ENCODE assay signal across 8 mouse cellular contexts in the genomic region with DNA sequence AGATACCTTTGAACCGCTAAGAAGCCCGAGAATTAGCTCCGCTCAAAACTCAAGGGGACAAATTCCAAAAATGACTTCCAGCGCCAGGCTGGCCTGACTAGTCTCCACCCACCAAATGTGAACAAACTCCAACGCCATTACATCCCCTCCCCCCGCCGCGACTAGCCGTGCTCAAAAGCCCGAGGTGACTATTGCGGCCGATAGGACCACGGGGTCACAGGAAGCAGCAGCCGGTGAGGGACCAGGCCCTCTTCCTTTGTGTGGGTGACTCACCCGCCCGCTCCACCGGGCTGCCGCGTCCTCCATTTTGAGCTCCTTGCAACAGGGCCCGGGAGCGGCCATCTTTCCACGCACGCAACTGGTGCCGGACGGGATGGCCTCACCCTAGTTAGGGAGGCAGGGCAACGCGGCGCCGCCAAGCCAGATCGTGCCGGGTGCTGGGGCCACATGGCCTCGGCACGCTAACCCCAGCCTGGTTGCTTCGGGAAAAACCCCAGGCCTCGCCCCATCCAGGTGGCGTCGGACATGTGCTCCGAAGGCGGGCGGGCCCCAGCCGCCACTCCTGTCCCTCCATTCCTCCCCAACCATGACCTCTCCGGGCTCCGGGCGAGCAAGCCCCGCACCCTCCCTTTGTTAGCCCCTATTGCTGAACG. TPM values are rescaled to one million over a fixed set of nuclear protein-coding genes. Genes with fewer than 3 reads are reported as not detected.
A peak's percentile ranks its signal among the peaks of the same experiment; 100 is the strongest.
DNase-seq lines count a peak whose midpoint lies in the region; ATAC-seq and TF ChIP-seq lines count a peak whose summit lies in the region.

No protein-coding gene starts in this region.

- DNase-seq in CD4-positive helper T cell, adult 2 months (ENCODE audit: low read depth, low spot score), result peak; percentile 90
- DNase-seq in forebrain, embryonic 11.5 days (ENCODE audit: low spot score), result peak; percentile 88
- peak; percentile 88 to 92 for DNase-seq in kidney, postnatal 36 days
- DNase-seq in liver, postnatal 0 days, result peak; percentile 86
- peak; percentile 65 for DNase-seq in telencephalon, adult 2 months (ENCODE audit: low read depth, low spot score)

- TF ChIP-seq CTCF in liver, postnatal 0 days (IDR thresholded peaks at IDR 0.05; ENCODE audit: low read depth), result no peak

- no peaks in the 10 kb centered on the region for H3K4me1 ChIP-seq in brown adipose tissue, adult 24 weeks (ENCODE audit: control insufficient read depth, insufficient read depth, insufficient read length, low read length)
- peaks cover 4% of the 10 kb centered on the region; the same call in 1 of the 2 replicates for H3K4me1 ChIP-seq in forebrain, embryonic 11.5 days (replicated peaks; ENCODE audit: control insufficient read depth, insufficient read depth, low read length)
- peaks cover 21% of the 10 kb centered on the region for H3K4me1 ChIP-seq in heart, embryonic 16.5 days (ENCODE audit: control insufficient read depth, insufficient read depth, low read length)
- H3K4me1 ChIP-seq in liver, postnatal 0 days (ENCODE audit: insufficient read depth), result peaks cover 10% of the 10 kb centered on the region
- peaks cover 42% of the 10 kb centered on the region for H3K4me1 ChIP-seq in neural tube, embryonic 13.5 days (replicated peaks)

- no peak for TF ChIP-seq EP300 in liver, postnatal 0 days (IDR thresholded peaks at IDR 0.05; ENCODE audit: low read depth)

- peaks cover 6% of the 10 kb centered on the region; the same call in 1 of the 2 replicates for H3K36me3 ChIP-seq in forebrain, embryonic 11.5 days (ENCODE audit: control insufficient read depth, insufficient read depth, low read length)
- H3K36me3 ChIP-seq in heart, embryonic 16.5 days (ENCODE audit: control insufficient read depth, insufficient read depth), result peaks cover 27% of the 10 kb centered on the region
- peaks cover 31% of the 10 kb centered on the region for H3K36me3 ChIP-seq in liver, postnatal 0 days (replicated peaks; ENCODE audit: insufficient read depth, low read length)
- H3K36me3 ChIP-seq in neural tube, embryonic 13.5 days, result peaks cover 42% of the 10 kb centered on the region

- peak; percentile 22 for ATAC-seq in forebrain, embryonic 11.5 days (replicated peaks; ENCODE audit: low FRiP score)
- peak; percentile 9 for ATAC-seq in heart, embryonic 16.5 days (replicated peaks; ENCODE audit: extremely low read depth, insufficient read depth, low FRiP score)
- ATAC-seq in liver, postnatal 0 days, result peak; percentile 56
- peak; percentile 24 for ATAC-seq in neural tube, embryonic 13.5 days (ENCODE audit: low read depth)

- H3K27ac ChIP-seq in brown adipose tissue, adult 24 weeks (replicated peaks; ENCODE audit: low read depth, low read length), result peak overlapping the region; percentile 94
- H3K27ac ChIP-seq in forebrain, embryonic 11.5 days (ENCODE audit: low read depth, low read length), result peak overlapping the region; percentile 93
- H3K27ac ChIP-seq in heart, embryonic 16.5 days (ENCODE audit: low read length), result peak overlapping the region; percentile 100
- H3K27ac ChIP-seq in liver, postnatal 0 days (ENCODE audit: low read depth), result peak overlapping the region; percentile 99
- peak overlapping the region; percentile 97 for H3K27ac ChIP-seq in neural tube, embryonic 13.5 days (replicated peaks)

- no peaks in the 10 kb centered on the region for H3K27me3 ChIP-seq in forebrain, embryonic 11.5 days (ENCODE audit: control insufficient read depth, insufficient read depth, low read length)
- H3K27me3 ChIP-seq in heart, embryonic 16.5 days (ENCODE audit: control insufficient read depth, insufficient read depth, low read length), result no peaks in the 10 kb centered on the region
- no peaks in the 10 kb centered on the region for H3K27me3 ChIP-seq in liver, postnatal 0 days (ENCODE audit: insufficient read depth, low read length)
- H3K27me3 ChIP-seq in neural tube, embryonic 13.5 days, result no peaks in the 10 kb centered on the region

- peak overlapping the region; percentile 59 for H3K4me2 ChIP-seq in forebrain, embryonic 11.5 days (ENCODE audit: low read depth, low read length, severe bottlenecking)
- H3K4me2 ChIP-seq in heart, embryonic 16.5 days (ENCODE audit: low read depth, low read length), result peak overlapping the region; percentile 67
- peak overlapping the region; percentile 84 for H3K4me2 ChIP-seq in liver, postnatal 0 days (ENCODE audit: low read depth, low read length)
- peak overlapping the region; percentile 79 for H3K4me2 ChIP-seq in neural tube, embryonic 13.5 days

- H3K9ac ChIP-seq in forebrain, embryonic 11.5 days (ENCODE audit: low read length), result peak overlapping the region; percentile 100
- peak overlapping the region; percentile 100 for H3K9ac ChIP-seq in heart, embryonic 16.5 days (ENCODE audit: low read length)
- peak overlapping the region; percentile 99 for H3K9ac ChIP-seq in liver, postnatal 0 days (replicated peaks)
- H3K9ac ChIP-seq in neural tube, embryonic 13.5 days, result peak overlapping the region; percentile 100

- peak overlapping the region; percentile 83 for H3K4me3 ChIP-seq in brown adipose tissue, adult 24 weeks (ENCODE audit: insufficient read depth, low read depth, low read length)
- H3K4me3 ChIP-seq in forebrain, embryonic 11.5 days (ENCODE audit: low read depth, low read length), result peak overlapping the region; percentile 99
- H3K4me3 ChIP-seq in heart, embryonic 16.5 days (ENCODE audit: low read length), result peak overlapping the region; percentile 100
- peak overlapping the region; percentile 94 for H3K4me3 ChIP-seq in liver, postnatal 0 days (ENCODE audit: low read depth, low read length)
- peak overlapping the region; percentile 100 for H3K4me3 ChIP-seq in neural tube, embryonic 13.5 days

- WGBS in forebrain, embryonic 11.5 days, result 0% methylated on average over 46 of the region's 46 CpGs
- WGBS in heart, embryonic 16.5 days, result under 1% methylated on average over 46 of the region's 46 CpGs
- under 1% methylated on average over 46 of the region's 46 CpGs for WGBS in liver, postnatal 0 days (ENCODE audit: insufficient replicate concordance)
- WGBS in neural tube, embryonic 13.5 days, result under 1% methylated on average over 46 of the region's 46 CpGs

- H3K9me3 ChIP-seq in forebrain, embryonic 11.5 days (ENCODE audit: control insufficient read depth, low read length), result no peaks in the 10 kb centered on the region
- H3K9me3 ChIP-seq in heart, embryonic 16.5 days (replicated peaks; ENCODE audit: control insufficient read depth, low read length), result no peaks in the 10 kb centered on the region
- H3K9me3 ChIP-seq in liver, postnatal 0 days (ENCODE audit: low read length), result no peaks in the 10 kb centered on the region
- no peaks in the 10 kb centered on the region for H3K9me3 ChIP-seq in neural tube, embryonic 13.5 days

RNA-seq across cellular contexts. Expression of a gene that starts 8.1 kb away (rescaled TPM):
- 3,256 and 3,366 TPM in 2 replicates for polyA plus RNA-seq in brown adipose tissue, adult 24 weeks (2012; ENCODE audit: insufficient read depth, insufficient read length, missing spikeins)
- 4,522 and 4,661 TPM in 2 replicates for polyA plus RNA-seq in forebrain, embryonic 11.5 days (2014; fragmentation: Nextera tagmentation; extraction: Ambion mirVana)
- polyA plus RNA-seq in heart, embryonic 16.5 days (2015; fragmentation: Nextera tagmentation; extraction: Ambion mirVana), result 3,112 and 3,297 TPM in 2 replicates
- polyA plus RNA-seq in liver, postnatal 0 days (2015; fragmentation: Nextera tagmentation; extraction: Ambion mirVana), result 1,946 and 1,972 TPM in 2 replicates
- 3,346 and 3,414 TPM in 2 replicates for polyA plus RNA-seq in neural tube, embryonic 13.5 days (2015; fragmentation: Nextera tagmentation; extraction: Ambion mirVana)

RNA-seq across cellular contexts. Expression of a gene that starts 32.2 kb away (rescaled TPM):
- polyA plus RNA-seq in brown adipose tissue, adult 24 weeks (2012; ENCODE audit: insufficient read depth, insufficient read length, missing spikeins), result not detected in 2 replicates
- 0.72 and 0.80 TPM in 2 replicates for polyA plus RNA-seq in forebrain, embryonic 11.5 days (2014; fragmentation: Nextera tagmentation; extraction: Ambion mirVana)
- polyA plus RNA-seq in heart, embryonic 16.5 days (2015; fragmentation: Nextera tagmentation; extraction: Ambion mirVana), result 0.49 and 0.50 TPM in 2 replicates
- 0.70 and 0.75 TPM in 2 replicates for polyA plus RNA-seq in liver, postnatal 0 days (2015; fragmentation: Nextera tagmentation; extraction: Ambion mirVana)
- 1.3 and 1.5 TPM in 2 replicates for polyA plus RNA-seq in neural tube, embryonic 13.5 days (2015; fragmentation: Nextera tagmentation; extraction: Ambion mirVana)

RNA-seq across cellular contexts. Expression of a gene that starts 32.8 kb away (rescaled TPM):
- 42.2 and 44.6 TPM in 2 replicates for polyA plus RNA-seq in brown adipose tissue, adult 24 weeks (2012; ENCODE audit: insufficient read depth, insufficient read length, missing spikeins)
- 28.0 and 30.6 TPM in 2 replicates for polyA plus RNA-seq in forebrain, embryonic 11.5 days (2014; fragmentation: Nextera tagmentation; extraction: Ambion mirVana)
- polyA plus RNA-seq in heart, embryonic 16.5 days (2015; fragmentation: Nextera tagmentation; extraction: Ambion mirVana), result 30.1 and 32.8 TPM in 2 replicates
- polyA plus RNA-seq in liver, postnatal 0 days (2015; fragmentation: Nextera tagmentation; extraction: Ambion mirVana), result 10.9 and 11.5 TPM in 2 replicates
- 26.6 and 28.4 TPM in 2 replicates for polyA plus RNA-seq in neural tube, embryonic 13.5 days (2015; fragmentation: Nextera tagmentation; extraction: Ambion mirVana)

RNA-seq across cellular contexts. Expression of a gene that starts 37.8 kb away (rescaled TPM):
- 0.32 and 0.67 TPM in 2 replicates for polyA plus RNA-seq in brown adipose tissue, adult 24 weeks (2012; ENCODE audit: insufficient read depth, insufficient read length, missing spikeins)
- polyA plus RNA-seq in forebrain, embryonic 11.5 days (2014; fragmentation: Nextera tagmentation; extraction: Ambion mirVana), result 0.39 and 0.44 TPM in 2 replicates
- polyA plus RNA-seq in heart, embryonic 16.5 days (2015; fragmentation: Nextera tagmentation; extraction: Ambion mirVana), result 1.4 and 1.5 TPM in 2 replicates
- polyA plus RNA-seq in liver, postnatal 0 days (2015; fragmentation: Nextera tagmentation; extraction: Ambion mirVana), result 0.85 and 0.92 TPM in 2 replicates
- polyA plus RNA-seq in neural tube, embryonic 13.5 days (2015; fragmentation: Nextera tagmentation; extraction: Ambion mirVana), result 0.64 and 0.85 TPM in 2 replicates

Comparison
In these comparisons a context has a peak if more than half of its experiments do, and no peak if none do; other contexts are left out.
1. Peak in every context shown above with its lines: DNase-seq, ATAC-seq, H3K4me3 ChIP-seq and H3K27ac ChIP-seq.